ENCODE assay signal across 8 mouse cellular contexts in genomic region chr16:32607562-32608343, GRCm38 (mm10). TPM values are rescaled to one million over a fixed set of nuclear protein-coding genes. Genes with fewer than 3 reads are reported as not detected.
DNase-seq lines count a peak whose midpoint lies in the region; ATAC-seq and TF ChIP-seq lines count a peak whose summit lies in the region.

No protein-coding gene starts in this region.

- H3K36me3 ChIP-seq in kidney, adult 2 months (ENCODE audit: control insufficient read depth, insufficient read depth, low read length) = no peaks in the 10 kb centered on the region
- no peaks in the 10 kb centered on the region for H3K36me3 ChIP-seq in embryonic facial prominence, embryonic 12.5 days
- no peaks in the 10 kb centered on the region for H3K36me3 ChIP-seq in intestine, embryonic 14.5 days (ENCODE audit: control insufficient read depth, insufficient read depth, low read length)
- H3K36me3 ChIP-seq in midbrain, embryonic 15.5 days (replicated peaks) = no peaks in the 10 kb centered on the region

- peak overlapping the region; percentile 53; the same call in 1 of the 2 replicates for H3K27ac ChIP-seq in kidney, adult 2 months (ENCODE audit: insufficient read depth, low read depth, low read length)
- H3K27ac ChIP-seq in embryonic facial prominence, embryonic 12.5 days = no peak overlapping the region
- H3K27ac ChIP-seq in intestine, embryonic 14.5 days (ENCODE audit: low read depth) = peak overlapping the region; percentile 71
- H3K27ac ChIP-seq in midbrain, embryonic 15.5 days = no peak overlapping the region

- intact Hi-C loops in left cerebral cortex, postnatal 10 days (cut with DNase I) = no loop called here

- no peaks in the 10 kb centered on the region for H3K9me3 ChIP-seq in embryonic facial prominence, embryonic 12.5 days
- H3K9me3 ChIP-seq in intestine, embryonic 14.5 days (ENCODE audit: control insufficient read depth, low read length) = no peaks in the 10 kb centered on the region
- no peaks in the 10 kb centered on the region for H3K9me3 ChIP-seq in midbrain, embryonic 15.5 days

- no peaks in the 10 kb centered on the region for H3K27me3 ChIP-seq in kidney, adult 2 months (replicated peaks; ENCODE audit: control insufficient read depth, insufficient read depth, low read length)
- no peaks in the 10 kb centered on the region for H3K27me3 ChIP-seq in embryonic facial prominence, embryonic 12.5 days
- H3K27me3 ChIP-seq in intestine, embryonic 14.5 days (replicated peaks; ENCODE audit: control insufficient read depth, insufficient read depth, low read length) = no peaks in the 10 kb centered on the region
- H3K27me3 ChIP-seq in midbrain, embryonic 15.5 days (replicated peaks) = no peaks in the 10 kb centered on the region

- no peak overlapping the region for H3K4me3 ChIP-seq in kidney, adult 2 months (ENCODE audit: insufficient read depth, low read depth, low read length)
- H3K4me3 ChIP-seq in embryonic facial prominence, embryonic 12.5 days = no peak overlapping the region; the same call in 1 of the 2 replicates
- H3K4me3 ChIP-seq in intestine, embryonic 14.5 days (ENCODE audit: low read depth, low read length) = peak overlapping the region; percentile 59; the same call in 1 of the 2 replicates
- peak overlapping the region; percentile 98; the same call in 1 of the 2 replicates for H3K4me3 ChIP-seq in midbrain, embryonic 15.5 days

- TF ChIP-seq CTCF in kidney, adult 2 months (conservative IDR thresholded peaks at IDR 0.05; ENCODE audit: insufficient read depth, insufficient read length, low read depth, low read length) = no peak

- peak overlapping the region; percentile 83; the same call in 1 of the 2 replicates for H3K4me2 ChIP-seq in embryonic facial prominence, embryonic 12.5 days (replicated peaks)
- peak overlapping the region; percentile 73 for H3K4me2 ChIP-seq in intestine, embryonic 14.5 days (ENCODE audit: low read length)
- H3K4me2 ChIP-seq in midbrain, embryonic 15.5 days = peak overlapping the region; percentile 70

- WGBS in kidney, adult 2 months = 48% methylated on average over 7 of the region's 7 CpGs
- 64% methylated on average over 7 of the region's 7 CpGs for WGBS in embryonic facial prominence, embryonic 12.5 days
- 50% methylated on average over 7 of the region's 7 CpGs for WGBS in intestine, embryonic 14.5 days
- 52% methylated on average over 7 of the region's 7 CpGs for WGBS in midbrain, embryonic 15.5 days

- ATAC-seq in embryonic facial prominence, embryonic 12.5 days (ENCODE audit: insufficient number of reproducible peaks, insufficient read depth, low FRiP score, low TSS enrichment) = no peak
- ATAC-seq in intestine, embryonic 14.5 days (replicated peaks; ENCODE audit: low FRiP score, low TSS enrichment, low read depth) = no peak
- ATAC-seq in midbrain, embryonic 15.5 days (replicated peaks) = no peak

- DNase-seq in kidney, adult 2 months = no peak
- no peak for DNase-seq in kidney, adult 11 months
- peak; percentile 60 for DNase-seq in intestine, embryonic 14.5 days (ENCODE audit: low spot score)
- no peak for DNase-seq in adrenal gland, postnatal 14 days
- no peak for DNase-seq in left cerebral cortex, postnatal 10 days (ENCODE audit: extremely low spot score in 1 of 2, low spot score in 2 of 2)
- no peak for DNase-seq in spleen, adult 12 weeks (ENCODE audit: low spot score)

- peaks cover 2% of the 10 kb centered on the region; the same call in 1 of the 2 replicates for H3K4me1 ChIP-seq in kidney, adult 2 months (ENCODE audit: control insufficient read depth, insufficient read depth, low read length)
- peaks cover 9% of the 10 kb centered on the region; the same call in 1 of the 2 replicates for H3K4me1 ChIP-seq in embryonic facial prominence, embryonic 12.5 days
- H3K4me1 ChIP-seq in intestine, embryonic 14.5 days (replicated peaks; ENCODE audit: control insufficient read depth, insufficient read depth, low read length) = no peaks in the 10 kb centered on the region
- peaks cover 20% of the 10 kb centered on the region for H3K4me1 ChIP-seq in midbrain, embryonic 15.5 days

- TF ChIP-seq POLR2A in kidney, adult 2 months (IDR thresholded peaks at IDR 0.05; ENCODE audit: low read depth, low read length) = no peak

- H3K9ac ChIP-seq in embryonic facial prominence, embryonic 12.5 days = no peak overlapping the region
- H3K9ac ChIP-seq in intestine, embryonic 14.5 days (ENCODE audit: low read length) = no peak overlapping the region
- no peak overlapping the region for H3K9ac ChIP-seq in midbrain, embryonic 15.5 days

RNA-seq across cellular contexts. Expression of gene Tfrc, which starts 1.0 kb away (rescaled TPM):
- polyA plus RNA-seq in kidney, adult 2 months (2012; rRNA removed) = 7.9 and 12.0 TPM in 2 replicates
- 32.7 and 36.6 TPM in 2 replicates for polyA plus RNA-seq in embryonic facial prominence, embryonic 12.5 days (2016; fragmentation: Nextera tagmentation; extraction: Ambion mirVana)
- 140 and 162 TPM in 2 replicates for polyA plus RNA-seq in intestine, embryonic 14.5 days (2014; fragmentation: Nextera tagmentation; extraction: Ambion mirVana)
- 33.0 and 35.6 TPM in 2 replicates for polyA plus RNA-seq in midbrain, embryonic 15.5 days (2015; fragmentation: Nextera tagmentation; extraction: Ambion mirVana)
- 181 and 285 TPM in 2 replicates for total RNA-seq in adrenal gland, postnatal 14 days (2021)
- 100 to 1,000 TPM; 106 to 111 TPM for total RNA-seq in left cerebral cortex, postnatal 10 days (2021)

RNA-seq across cellular contexts. Expression of gene Tnk2, which starts 35.9 kb away (rescaled TPM):
- polyA plus RNA-seq in kidney, adult 2 months (2012; rRNA removed) = 35.8 and 40.8 TPM in 2 replicates
- 13.4 and 13.8 TPM in 2 replicates for polyA plus RNA-seq in embryonic facial prominence, embryonic 12.5 days (2016; fragmentation: Nextera tagmentation; extraction: Ambion mirVana)
- 11.1 and 13.0 TPM in 2 replicates for polyA plus RNA-seq in intestine, embryonic 14.5 days (2014; fragmentation: Nextera tagmentation; extraction: Ambion mirVana)
- 22.0 and 24.2 TPM in 2 replicates for polyA plus RNA-seq in midbrain, embryonic 15.5 days (2015; fragmentation: Nextera tagmentation; extraction: Ambion mirVana)
- 48.5 and 55.4 TPM in 2 replicates for total RNA-seq in adrenal gland, postnatal 14 days (2021)
- total RNA-seq in left cerebral cortex, postnatal 10 days (2021) = 100 to 1,000 TPM in 1 of 2 experiments, 10 to 100 TPM in 1; 93.2 to 107 TPM

Comparison
In these comparisons a context has a peak if more than half of its experiments do, and no peak if none do; other contexts are left out.
1. H3K27ac ChIP-seq: peak in kidney, adult 2 months (single experiment) and intestine, embryonic 14.5 days (single experiment); none in embryonic facial prominence, embryonic 12.5 days (single experiment) and midbrain, embryonic 15.5 days (single experiment).
2. H3K4me3 ChIP-seq: peak in intestine, embryonic 14.5 days (single experiment) and midbrain, embryonic 15.5 days (single experiment); none in kidney, adult 2 months (single experiment) and embryonic facial prominence, embryonic 12.5 days (single experiment).
3. Peak in every context shown above with its lines, with median percentiles within 50 percentile points of each other: H3K4me2 ChIP-seq.